In the genomic region with DNA sequence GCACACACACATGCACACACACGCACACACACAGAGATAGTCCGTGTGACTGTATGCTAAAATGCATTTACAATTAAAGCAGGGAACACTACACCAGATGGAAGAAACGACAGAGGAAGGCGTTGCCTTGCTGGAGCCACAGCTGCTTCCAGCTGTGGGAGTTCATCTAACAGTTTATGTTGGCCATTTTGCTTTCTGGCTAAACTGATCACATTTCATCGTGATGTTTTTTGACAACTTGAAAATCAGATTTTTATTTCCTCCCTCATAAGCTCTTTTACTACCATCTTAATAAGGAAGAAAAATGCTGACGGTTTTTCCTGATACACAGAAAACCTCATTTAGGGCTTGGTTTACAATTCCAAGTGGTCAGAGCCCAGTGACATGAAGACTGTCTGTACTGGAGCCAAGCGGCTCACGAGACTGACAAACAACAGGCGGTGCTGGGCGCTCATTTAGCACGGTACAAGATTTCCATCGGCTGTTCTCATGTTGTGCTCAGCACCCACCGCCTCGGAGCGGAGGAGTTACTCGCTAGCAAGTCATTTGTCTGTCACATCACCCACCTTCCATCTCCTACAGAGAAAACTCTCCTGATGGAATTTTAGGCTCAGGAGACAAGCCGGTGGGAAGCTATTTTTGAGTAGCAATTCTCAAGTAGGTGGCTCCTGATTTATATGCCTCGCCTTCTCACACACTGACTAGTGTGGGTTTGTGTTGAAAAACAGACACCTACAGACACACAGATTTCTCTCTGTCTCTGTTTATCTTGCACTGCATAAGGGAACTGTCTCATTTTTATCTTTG, we compare ENCODE assay signal across 9 mouse cellular contexts. TPM values are rescaled to one million over a fixed set of nuclear protein-coding genes. Genes with fewer than 3 reads are reported as not detected.
DNase-seq lines count a peak whose midpoint lies in the region; ATAC-seq and TF ChIP-seq lines count a peak whose summit lies in the region.
"Had no signal": no experiment of that assay in that cellular context is flagged by ENCODE, and none has a peak within 500 bp of the region (broad histone marks: within the 10 kb centered on the region; RNA-seq: fewer than 3 reads in every experiment).

No protein-coding gene starts in this region.

- H3K36me3 ChIP-seq in kidney, adult 2 months (ENCODE audit: control insufficient read depth, insufficient read depth, low read length) = no peaks in the 10 kb centered on the region; the same call in 1 of the 2 replicates
- peaks cover 52% of the 10 kb centered on the region for H3K36me3 ChIP-seq in intestine, postnatal 0 days (ENCODE audit: control insufficient read depth, insufficient read depth)
- no peaks in the 10 kb centered on the region for H3K36me3 ChIP-seq in limb, embryonic 12.5 days

- H3K4me1 ChIP-seq in kidney, adult 2 months (ENCODE audit: control insufficient read depth, insufficient read depth, low read length) = peaks cover 28% of the 10 kb centered on the region
- H3K4me1 ChIP-seq in intestine, postnatal 0 days (replicated peaks; ENCODE audit: control insufficient read depth, insufficient read depth, low read length) = 0 out of 2 replicates have a peak, but pooled peaks cover 15% of the 10 kb centered on the region
- peaks cover 50% of the 10 kb centered on the region for H3K4me1 ChIP-seq in limb, embryonic 12.5 days (replicated peaks)
- H3K4me1 ChIP-seq in cerebellum, adult 2 months (ENCODE audit: control insufficient read depth, insufficient read depth, low read length) = peaks cover 9% of the 10 kb centered on the region; the same call in 1 of the 2 replicates

- no peak overlapping the region for H3K9ac ChIP-seq in intestine, postnatal 0 days (ENCODE audit: low read depth, low read length)
- 0 out of 2 replicates have a peak overlapping the region, but pooled peaks have one; percentile 34 for H3K9ac ChIP-seq in limb, embryonic 12.5 days (replicated peaks)

- DNase-seq in kidney, adult 2 months = peak; percentile 67
- DNase-seq in kidney, adult 18-20 months = no peak
- peak; percentile 57 to 71 for DNase-seq in frontal cortex, postnatal 10 days (ENCODE audit: low spot score in 2 of 2)
- peak; percentile 53 for DNase-seq in right cerebral cortex, postnatal 4 days
- DNase-seq in cerebellum, adult 2 months = no peak
- DNase-seq in T-cell, adult 2 months (ENCODE audit: low spot score) = no peak

- no peaks in the 10 kb centered on the region for H3K27me3 ChIP-seq in kidney, adult 2 months (replicated peaks; ENCODE audit: control insufficient read depth, insufficient read depth, low read length)
- H3K27me3 ChIP-seq in intestine, postnatal 0 days (replicated peaks; ENCODE audit: control insufficient read depth, insufficient read depth, low read length) = no peaks in the 10 kb centered on the region
- H3K27me3 ChIP-seq in limb, embryonic 12.5 days = no peaks in the 10 kb centered on the region
- no peaks in the 10 kb centered on the region for H3K27me3 ChIP-seq in cerebellum, adult 2 months (ENCODE audit: control insufficient read depth, insufficient read depth, low read length)

- ATAC-seq in intestine, postnatal 0 days = no peak
- ATAC-seq in limb, embryonic 12.5 days (ENCODE audit: insufficient number of reproducible peaks, insufficient read depth, low FRiP score, low TSS enrichment, low read depth) = no peak

- peak overlapping the region; percentile 17; the same call in 1 of the 2 replicates for H3K4me2 ChIP-seq in intestine, postnatal 0 days (replicated peaks; ENCODE audit: low read depth)
- H3K4me2 ChIP-seq in limb, embryonic 12.5 days = peak overlapping the region; percentile 26; the same call in 1 of the 2 replicates

- no peak overlapping the region for H3K4me3 ChIP-seq in kidney, adult 2 months (ENCODE audit: insufficient read depth, low read depth, low read length)
- H3K4me3 ChIP-seq in intestine, postnatal 0 days (ENCODE audit: low read depth, low read length) = no peak overlapping the region
- no peak overlapping the region for H3K4me3 ChIP-seq in limb, embryonic 12.5 days (replicated peaks)
- no peak overlapping the region for H3K4me3 ChIP-seq in cerebellum, adult 2 months (replicated peaks; ENCODE audit: insufficient read depth, low read depth, low read length)
- H3K4me3 ChIP-seq: erythroblast, embryonic 14.5 days had no signal

- H3K27ac ChIP-seq in kidney, adult 2 months (ENCODE audit: insufficient read depth, low read depth, low read length) = no peak overlapping the region; the same call in 1 of the 2 replicates
- H3K27ac ChIP-seq in intestine, postnatal 0 days (ENCODE audit: low read depth, low read length) = peak overlapping the region; percentile 16; the same call in 1 of the 2 replicates
- peak overlapping the region; percentile 54; the same call in 1 of the 2 replicates for H3K27ac ChIP-seq in limb, embryonic 12.5 days
- no peak overlapping the region for H3K27ac ChIP-seq in cerebellum, adult 2 months (ENCODE audit: insufficient read depth, low read length)

- TF ChIP-seq CTCF in kidney, adult 2 months (conservative IDR thresholded peaks at IDR 0.05; ENCODE audit: insufficient read depth, insufficient read length, low read depth, low read length) = no peak
- no peak for TF ChIP-seq CTCF in intestine, postnatal 0 days (IDR thresholded peaks at IDR 0.05; ENCODE audit: low read depth)
- no peak for TF ChIP-seq CTCF in cerebellum, adult 2 months (IDR thresholded peaks at IDR 0.05; ENCODE audit: borderline replicate concordance, insufficient read depth, low read depth, low read length)

- 59% methylated on average over 18 of the region's 18 CpGs for WGBS in kidney, adult 2 months
- 51% methylated on average over 18 of the region's 18 CpGs for WGBS in intestine, postnatal 0 days
- 33% methylated on average over 18 of the region's 18 CpGs for WGBS in limb, embryonic 12.5 days
- 45% methylated on average over 18 of the region's 18 CpGs for WGBS in cerebellum, adult 2 months

- no peaks in the 10 kb centered on the region for H3K9me3 ChIP-seq in intestine, postnatal 0 days (ENCODE audit: control insufficient read depth)
- H3K9me3 ChIP-seq in limb, embryonic 12.5 days = no peaks in the 10 kb centered on the region

- no peak for TF ChIP-seq POLR2A in kidney, adult 2 months (IDR thresholded peaks at IDR 0.05; ENCODE audit: low read depth, low read length)
- no peak for TF ChIP-seq POLR2A in cerebellum, adult 2 months (IDR thresholded peaks at IDR 0.05; ENCODE audit: borderline replicate concordance, insufficient read depth, low read length)

RNA-seq across cellular contexts. Expression of a gene that starts 17.2 kb away (rescaled TPM):
- 10.4 and 12.8 TPM in 2 replicates for polyA plus RNA-seq in kidney, adult 2 months (2012; rRNA removed)
- polyA plus RNA-seq in intestine, postnatal 0 days (2015; fragmentation: Nextera tagmentation; extraction: Ambion mirVana) = 25.3 and 27.8 TPM in 2 replicates
- polyA plus RNA-seq in limb, embryonic 12.5 days (2016; fragmentation: Nextera tagmentation; extraction: Ambion mirVana) = 4.9 and 6.1 TPM in 2 replicates
- polyA plus RNA-seq in cerebellum, adult 2 months (2012; rRNA removed) = 5.7 and 6.9 TPM in 2 replicates

Comparison
In these comparisons a context has a peak if more than half of its experiments do, and no peak if none do; other contexts are left out.
1. DNase-seq: peak in kidney, adult 2 months (single experiment), frontal cortex, postnatal 10 days (2 of 2) and right cerebral cortex, postnatal 4 days (single experiment); none in kidney, adult 18-20 months (single experiment), cerebellum, adult 2 months (0 of 2) and T-cell, adult 2 months (single experiment).
2. H3K27ac ChIP-seq: peak in intestine, postnatal 0 days (single experiment) and limb, embryonic 12.5 days (single experiment); none in kidney, adult 2 months (single experiment) and cerebellum, adult 2 months (single experiment).